Mouse (Mus musculus): ENCODE results near the gene Ndufab1.

GRCm38 (mm10) chr7:122094564-122095330 is 6.9 kb downstream of the Ndufab1 start:
- TF ChIP-seq CTCF (IDR thresholded peaks at IDR 0.05; ENCODE audit: borderline replicate concordance, insufficient read depth, low read depth, low read length) (no peak), POLR2A (IDR thresholded peaks at IDR 0.05; ENCODE audit: borderline replicate concordance, insufficient read depth, low read length) (no peak)
